Mouse (Mus musculus) MEL (cell line): Measurements from ENCODE around the gene Cnot11. TPM values are rescaled to one million over a fixed set of nuclear protein-coding genes. Genes with fewer than 3 reads are reported as not detected.

Experiments
- DNase-seq: peaks from one replicate; pipeline ENCODE4 v3.0.0; 2011; ENCODE audit warnings: low read depth, low spot score
- H3K27ac ChIP-seq: 2 replicates; pipeline ENCODE4 v1.5.1; 2012; ENCODE audit warnings: low read depth, mild to moderate bottlenecking, control low read depth, low read length, moderate library complexity; ENCODE audit not compliant: control insufficient read depth
- H3K27me3 ChIP-seq, 2 experiments: fragments of 150-350 bp in 1 of 2; sonication (generic) in 1 of 2; 2 replicates each; pipeline ENCODE4 v1.6.1; 2012; ENCODE audit warnings: low read length in 2 of 2, mild to moderate bottlenecking in 2 of 2, improper control_type of control experiment in 1 of 2, moderate library complexity in 1 of 2; ENCODE audit not compliant: insufficient read depth in 2 of 2, control insufficient read depth in 1 of 2
- H3K36me3 ChIP-seq, 2 experiments: 2 replicates each; pipeline ENCODE4 v1.6.1; 2012 to 2014; ENCODE audit warnings: low read length in 2 of 2, improper control_type of control experiment in 1 of 2, inconsistent platforms in 1 of 2, mild to moderate bottlenecking in 1 of 2; ENCODE audit not compliant: insufficient read depth in 2 of 2, control insufficient read depth in 1 of 2
- H3K4me1 ChIP-seq, 2 experiments: fragments of 150-350 bp in 1 of 2; sonication (generic) in 1 of 2; 2 replicates each; pipeline ENCODE4 v1.6.1; 2012; ENCODE audit warnings: low read length in 2 of 2, improper control_type of control experiment in 1 of 2, mild to moderate bottlenecking in 1 of 2; ENCODE audit not compliant: insufficient read depth in 2 of 2, control insufficient read depth in 1 of 2
- H3K4me3 ChIP-seq, 2 experiments: fragments of 150-350 bp in 1 of 2; sonication (generic) in 1 of 2; 2 replicates each; pipeline ENCODE4 v1.5.1; 2012; ENCODE audit warnings: low read depth in 2 of 2, low read length in 2 of 2, mild to moderate bottlenecking in 2 of 2, moderate library complexity in 2 of 2, control low read depth in 1 of 2, improper control_type of control experiment in 1 of 2; ENCODE audit not compliant: control insufficient read depth in 1 of 2, insufficient read depth in 1 of 2
- H3K79me2 ChIP-seq: 2 replicates; pipeline ENCODE4 v1.6.1; 2012; ENCODE audit warnings: mild to moderate bottlenecking, low read length, moderate library complexity; ENCODE audit not compliant: control insufficient read depth, poor library complexity, insufficient read depth
- H3K9ac ChIP-seq: 2 replicates; pipeline ENCODE4 v1.6.1; 2012; ENCODE audit warnings: low read depth, mild to moderate bottlenecking, control low read depth, low read length, moderate library complexity; ENCODE audit not compliant: control insufficient read depth, poor library complexity, severe bottlenecking
- H3K9me3 ChIP-seq: fragments of 150-350 bp; sonication (generic); replicated peaks from 2 replicates; pipeline ENCODE4 v1.6.1; 2012; ENCODE audit warnings: mild to moderate bottlenecking, low read length, improper control_type of control experiment, moderate library complexity; ENCODE audit not compliant: insufficient read depth
- BHLHE40 ChIP-seq: IDR thresholded peaks from 2 replicates; pipeline ENCODE4 v1.6.1; 2012; ENCODE audit warnings: low read depth, mild to moderate bottlenecking, inconsistent platforms, low read length, improper control_type of control experiment, borderline replicate concordance
- CHD1 ChIP-seq: IDR thresholded peaks from 2 replicates; pipeline ENCODE4 v1.6.1; 2012; ENCODE audit warnings: low read depth, mild to moderate bottlenecking, inconsistent platforms, low read length, improper control_type of control experiment
- CTCF ChIP-seq, 3 experiments: IDR thresholded peaks in 2 of 3; conservative IDR thresholded peaks in 1 of 3; 2 replicates each; pipeline ENCODE4 v1.5.1; 2011 to 2012; ENCODE audit warnings: low read length in 3 of 3, low read depth in 2 of 3, mild to moderate bottlenecking in 2 of 3, improper control_type of control experiment in 1 of 3, inconsistent platforms in 1 of 3, mixed read lengths in 1 of 3, moderate library complexity in 1 of 3; ENCODE audit not compliant: control insufficient read depth in 1 of 3, insufficient read depth in 1 of 3, poor library complexity in 1 of 3, severe bottlenecking in 1 of 3
- E2F4 ChIP-seq: IDR thresholded peaks from 2 replicates; pipeline ENCODE4 v1.6.1; 2011; ENCODE audit warnings: low read depth, low read length, improper control_type of control experiment, borderline replicate concordance
- ETS1 ChIP-seq: IDR thresholded peaks from 2 replicates; pipeline ENCODE4 v1.6.1; 2012; ENCODE audit warnings: low read depth, mild to moderate bottlenecking, inconsistent platforms, low read length, improper control_type of control experiment, moderate library complexity
- HCFC1 ChIP-seq: IDR thresholded peaks from 2 replicates; pipeline ENCODE4 v1.6.1; 2012; ENCODE audit warnings: low read depth, mild to moderate bottlenecking, inconsistent platforms, low read length, improper control_type of control experiment, moderate library complexity
- JUND ChIP-seq: IDR thresholded peaks from 2 replicates; pipeline ENCODE4 v1.6.1; 2011; ENCODE audit warnings: low read depth, mild to moderate bottlenecking, improper control_type of control experiment, low read length
- KAT2A ChIP-seq: conservative IDR thresholded peaks from 2 replicates; pipeline ENCODE4 v1.6.1; 2012; ENCODE audit warnings: low read depth, low read length, improper control_type of control experiment, inconsistent platforms
- MAZ ChIP-seq: IDR thresholded peaks from 2 replicates; pipeline ENCODE4 v1.6.1; 2012; ENCODE audit warnings: low read depth, mild to moderate bottlenecking, inconsistent platforms, low read length, improper control_type of control experiment
- MEF2A ChIP-seq: IDR thresholded peaks from 2 replicates; pipeline ENCODE4 v1.6.1; 2014; ENCODE audit warnings: low read depth, mild to moderate bottlenecking, inconsistent platforms, low read length, improper control_type of control experiment; ENCODE audit not compliant: poor library complexity, insufficient replicate concordance, severe bottlenecking; ENCODE audit errors: extremely low read depth
- MXI1 ChIP-seq: IDR thresholded peaks from 2 replicates; pipeline ENCODE4 v1.6.1; 2011; ENCODE audit warnings: mild to moderate bottlenecking, low read depth, low read length, improper control_type of control experiment
- MYB ChIP-seq: IDR thresholded peaks from 2 replicates; pipeline ENCODE4 v1.6.1; 2011; ENCODE audit warnings: mild to moderate bottlenecking, low read depth, low read length, improper control_type of control experiment
- NELFE ChIP-seq: IDR thresholded peaks from 2 replicates; pipeline ENCODE4 v1.6.1; 2011; ENCODE audit warnings: low read depth, low read length, improper control_type of control experiment
- NRF1 ChIP-seq: IDR thresholded peaks from 2 replicates; pipeline ENCODE4 v1.6.1; 2014; ENCODE audit warnings: low read depth, mild to moderate bottlenecking, inconsistent platforms, low read length, improper control_type of control experiment, moderate library complexity; ENCODE audit not compliant: poor library complexity, insufficient read depth, severe bottlenecking
- POLR2AphosphoS5 ChIP-seq: IDR thresholded peaks from 2 replicates; pipeline ENCODE4 v1.6.1; 2012; ENCODE audit warnings: low read depth, borderline replicate concordance, mild to moderate bottlenecking, inconsistent platforms, low read length, moderate library complexity, mixed read lengths
- RAD21 ChIP-seq: IDR thresholded peaks from 2 replicates; pipeline ENCODE4 v1.6.1; 2011; ENCODE audit warnings: mild to moderate bottlenecking, low read depth, low read length, improper control_type of control experiment
- RCOR1 ChIP-seq: IDR thresholded peaks from 2 replicates; pipeline ENCODE4 v1.6.1; 2012; ENCODE audit warnings: low read depth, mild to moderate bottlenecking, inconsistent platforms, low read length, improper control_type of control experiment
- SMC3 ChIP-seq: IDR thresholded peaks from 2 replicates; pipeline ENCODE4 v1.6.1; 2011; ENCODE audit warnings: low read depth, low read length, improper control_type of control experiment
- TBP ChIP-seq: IDR thresholded peaks from 2 replicates; pipeline ENCODE4 v1.8.0; 2011; ENCODE audit warnings: low read depth, low read length, improper control_type of control experiment
- TCF12 ChIP-seq: IDR thresholded peaks from 2 replicates; pipeline ENCODE4 v1.6.1; 2014; ENCODE audit warnings: low read depth, mild to moderate bottlenecking, inconsistent platforms, low read length, improper control_type of control experiment, moderate library complexity
- USF1 ChIP-seq: IDR thresholded peaks from 2 replicates; pipeline ENCODE4 v1.6.1; 2014; ENCODE audit warnings: low read depth, mild to moderate bottlenecking, inconsistent platforms, low read length, improper control_type of control experiment, moderate library complexity
- ZC3H11A ChIP-seq: IDR thresholded peaks from 2 replicates; pipeline ENCODE4 v1.6.1; 2012; ENCODE audit warnings: low read depth, mild to moderate bottlenecking, inconsistent platforms, low read length, improper control_type of control experiment
- ZNF384 ChIP-seq: IDR thresholded peaks from 2 replicates; pipeline ENCODE4 v1.6.1; 2012; ENCODE audit warnings: low read depth, mild to moderate bottlenecking, inconsistent platforms, low read length, improper control_type of control experiment
- polyA plus RNA-seq, 2 experiments: library from polyadenylated mRNA; stranded (reverse) in 1 of 2; unstranded in 1 of 2; fragments of >175 nt in 1 of 2; fragments of >200 nt in 1 of 2; gene quantifications; 2 replicates each; pipeline versions ENCODE4 v1.2.1 to v1.2.4; 2012; ENCODE audit warnings: low replicate concordance in 2 of 2, low read depth in 1 of 2; ENCODE audit not compliant: insufficient read length in 2 of 2, insufficient read depth in 1 of 2, missing spikeins in 1 of 2
- total RNA-seq: library from RNA; depleted of rRNA; stranded (reverse); fragments of 300-350 nt; gene quantifications from 2 replicates; pipeline ENCODE4 v1.2.3, GENCODE M21; 2012

Cnot11 gene
- total and polyA plus RNA-seq, 3 experiments, result 20.0 to 46.0 (median 37.9) TPM

- no peak for TF ChIP-seq NRF1
- no peak for TF ChIP-seq CTCF (IDR thresholded peaks at IDR 0.05 in 2 of 3, conservative IDR thresholded peaks at IDR 0.05 in 1 of 3; ENCODE audit: control insufficient read depth in 1 of 3, insufficient read depth in 1 of 3, low read depth in 2 of 3, low read length in 3 of 3, poor library complexity in 1 of 3, severe bottlenecking in 1 of 3)
- TF ChIP-seq BHLHE40, result no peak
- TF ChIP-seq ZNF384, result peak; percentile 98
- no peak for TF ChIP-seq CHD1
- TF ChIP-seq ZC3H11A, result no peak
- TF ChIP-seq NELFE, result no peak
- TF ChIP-seq POLR2AphosphoS5, result no peak
- no peak for TF ChIP-seq E2F4
- 0 out of 2 replicates have a peak, but pooled peaks have one; percentile 39 for TF ChIP-seq ETS1
These were observed 41.1 kb upstream of the Cnot11 start (continued) for GRCm38 (mm10) chr1:39493664-39494063.

GRCm38 (mm10) chr1:39496995-39497394, 37.8 kb upstream of the Cnot11 start:
- H3K36me3 ChIP-seq, result peaks cover 0 to 4% of the 10 kb centered on the region in 2 experiments; a peak in 2 of 4 replicates
- no peak for TF ChIP-seq TBP
- no peak for TF ChIP-seq SMC3
- TF ChIP-seq MAZ, result no peak
- TF ChIP-seq MYB, result no peak
- TF ChIP-seq TCF12, result no peak
- no peak for TF ChIP-seq KAT2A
- TF ChIP-seq RAD21, result peak; percentile 13; the same call in 1 of the 2 replicates
- no peak for TF ChIP-seq MEF2A
- no peak for TF ChIP-seq JUND
- TF ChIP-seq USF1, result no peak
- 0 out of 2 replicates have a peak, but pooled peaks have one; percentile 4 for TF ChIP-seq ZC3H11A
- TF ChIP-seq RCOR1, result no peak
- TF ChIP-seq POLR2AphosphoS5, result no peak
- no peak for TF ChIP-seq ETS1
- TF ChIP-seq CTCF (IDR thresholded peaks at IDR 0.05 in 2 of 3, conservative IDR thresholded peaks at IDR 0.05 in 1 of 3; ENCODE audit: control insufficient read depth in 1 of 3, insufficient read depth in 1 of 3, low read depth in 2 of 3, low read length in 3 of 3, poor library complexity in 1 of 3, severe bottlenecking in 1 of 3), result peak in 2 of 3 experiments; percentile 15 to 24; a peak in 2 of 6 replicates
- TF ChIP-seq MXI1, result no peak
- TF ChIP-seq BHLHE40, result no peak
- TF ChIP-seq HCFC1, result no peak

More at GRCm38 (mm10) chr1:39496995-39497394, 37.8 kb upstream of the Cnot11 start:
- H3K27ac ChIP-seq, result no peak overlapping the region
- no peak overlapping the region for H3K9ac ChIP-seq
- DNase-seq, result no peak
- H3K27me3 ChIP-seq, result peaks cover 2% of the 10 kb centered on the region in 2 experiments; a peak in 2 of 4 replicates
- no peaks in the 10 kb centered on the region for H3K79me2 ChIP-seq
- no peak overlapping the region for H3K4me3 ChIP-seq
- no peaks in the 10 kb centered on the region; a peak in 2 of 4 replicates for H3K4me1 ChIP-seq
- H3K9me3 ChIP-seq, result no peaks in the 10 kb centered on the region
